In the genomic region with DNA sequence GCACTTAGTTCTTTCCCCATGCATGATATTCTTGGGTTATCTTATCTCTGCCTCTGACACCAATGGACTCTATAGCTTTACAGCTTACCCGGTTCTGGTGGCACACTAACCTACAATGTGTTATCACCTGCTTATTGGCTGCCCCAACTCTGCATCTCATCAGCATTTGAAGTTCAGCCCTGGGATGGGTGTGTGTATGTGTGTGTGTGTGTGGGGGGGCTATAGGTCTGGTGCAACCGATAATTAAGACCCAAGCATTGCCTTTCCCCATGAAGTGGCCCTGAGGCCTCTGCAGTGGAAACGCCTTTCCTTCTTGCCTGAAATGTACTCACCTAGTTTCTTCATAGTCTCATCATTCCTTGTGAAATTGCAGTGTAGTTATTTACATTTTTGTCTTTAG, we compare ENCODE assay signal across 26 mouse cellular contexts. TPM values are rescaled to one million over a fixed set of nuclear protein-coding genes. Genes with fewer than 3 reads are reported as not detected.
DNase-seq lines count a peak whose midpoint lies in the region; ATAC-seq lines count a peak whose summit lies in the region.
"Had no signal": no experiment of that assay in that cellular context is flagged by ENCODE, and none has a peak within 500 bp of the region (broad histone marks: within the 10 kb centered on the region; RNA-seq: fewer than 3 reads in every experiment).

No protein-coding gene starts in this region.

- DNase-seq in MEL-GATA-1-ER (ENCODE audit: extremely low read depth, low read depth), result peak; percentile 44
- peak; percentile 62 for DNase-seq in liver, embryonic 13.5 days
- no peak for DNase-seq in frontal cortex, postnatal 10 days (ENCODE audit: low spot score in 2 of 2)
- no peak for DNase-seq in hindbrain, embryonic 10.5 days (ENCODE audit: low spot score)
- DNase-seq in testis, postnatal 10 days (ENCODE audit: low spot score), result no peak
- DNase-seq: adrenal gland, adult 8-10 months; adrenal gland, postnatal 25 days; cerebellum, adult 11-12 months; cerebellum, adult 8-10 months; cerebellum, postnatal 10 days; cerebellum, postnatal 36 days; gastrocnemius, postnatal 10 days; gastrocnemius, postnatal 36 days; heart, adult 2 months; heart, postnatal 14 days; heart, postnatal 4 days had no signal

- no peak for ATAC-seq in erythroblast, adult 5-6 weeks (replicated peaks; ENCODE audit: low FRiP score, poor library complexity, severe bottlenecking)
- peak; percentile 57 for ATAC-seq in liver, embryonic 13.5 days (ENCODE audit: low read depth)
- ATAC-seq in liver, embryonic 16.5 days (ENCODE audit: low read depth), result peak; percentile 37
- ATAC-seq: activated CD4-positive, CD25-positive, alpha-beta regulatory T cell, adult 4 months; forebrain, embryonic 15.5 days had no signal

- 49% methylated on average over 3 of the region's 3 CpGs for WGBS in liver, embryonic 13.5 days (ENCODE audit: insufficient replicate concordance)
- WGBS in liver, embryonic 16.5 days (ENCODE audit: insufficient replicate concordance), result 54% methylated on average over 3 of the region's 3 CpGs
- WGBS in hindbrain, embryonic 10.5 days, result 84% methylated on average over 3 of the region's 3 CpGs

- H3K4me2 ChIP-seq in liver, embryonic 13.5 days, result 0 out of 2 replicates have a peak overlapping the region, but pooled peaks have one; percentile 10
- no peak overlapping the region for H3K4me2 ChIP-seq in liver, embryonic 16.5 days (ENCODE audit: low read depth, low read length)
- H3K4me2 ChIP-seq: forebrain, embryonic 12.5 days; forebrain, embryonic 15.5 days; heart, embryonic 13.5 days; hindbrain, embryonic 12.5 days; hindbrain, embryonic 15.5 days had no signal

- peaks cover 28% of the 10 kb centered on the region for H3K36me3 ChIP-seq in erythroblast, embryonic 14.5 days (ENCODE audit: control insufficient read depth)
- no peaks in the 10 kb centered on the region for H3K36me3 ChIP-seq in liver, embryonic 13.5 days
- H3K36me3 ChIP-seq in liver, embryonic 16.5 days (ENCODE audit: control insufficient read depth, insufficient read depth), result no peaks in the 10 kb centered on the region
- no peaks in the 10 kb centered on the region for H3K36me3 ChIP-seq in hindbrain, embryonic 10.5 days
- H3K36me3 ChIP-seq: forebrain, embryonic 12.5 days; forebrain, embryonic 15.5 days; heart, embryonic 10.5 days; heart, embryonic 13.5 days; hindbrain, embryonic 12.5 days; hindbrain, embryonic 15.5 days had no signal

- H3K9ac ChIP-seq in liver, embryonic 13.5 days, result peak overlapping the region; percentile 43; the same call in 1 of the 2 replicates
- no peak overlapping the region; the same call in 1 of the 2 replicates for H3K9ac ChIP-seq in liver, embryonic 16.5 days (ENCODE audit: low read depth, low read length)
- H3K9ac ChIP-seq: forebrain, embryonic 12.5 days; forebrain, embryonic 15.5 days; heart, embryonic 13.5 days; hindbrain, embryonic 12.5 days; hindbrain, embryonic 15.5 days had no signal

- peak overlapping the region; percentile 40 for H3K4me3 ChIP-seq in erythroblast, embryonic 14.5 days (replicated peaks)
- H3K4me3 ChIP-seq in liver, embryonic 13.5 days (replicated peaks), result no peak overlapping the region
- H3K4me3 ChIP-seq in liver, embryonic 16.5 days (ENCODE audit: low read depth, low read length), result no peak overlapping the region
- H3K4me3 ChIP-seq in hindbrain, embryonic 10.5 days, result no peak overlapping the region
- H3K4me3 ChIP-seq: forebrain, embryonic 12.5 days; forebrain, embryonic 15.5 days; heart, adult 2 months; heart, embryonic 10.5 days; heart, embryonic 13.5 days; hindbrain, embryonic 12.5 days; hindbrain, embryonic 15.5 days had no signal

- H3K27me3 ChIP-seq in erythroblast, embryonic 14.5 days (ENCODE audit: control insufficient read depth), result peaks cover 13% of the 10 kb centered on the region
- peaks cover 15% of the 10 kb centered on the region for H3K27me3 ChIP-seq in liver, embryonic 13.5 days
- peaks cover 3% of the 10 kb centered on the region for H3K27me3 ChIP-seq in liver, embryonic 16.5 days (ENCODE audit: control insufficient read depth, insufficient read depth, low read depth, low read length)
- H3K27me3 ChIP-seq in hindbrain, embryonic 10.5 days (ENCODE audit: insufficient read depth, poor library complexity, severe bottlenecking), result peaks cover 13% of the 10 kb centered on the region
- H3K27me3 ChIP-seq: forebrain, embryonic 15.5 days; heart, embryonic 13.5 days had no signal

- H3K9me3 ChIP-seq in erythroblast, embryonic 14.5 days (ENCODE audit: control insufficient read depth, low read length), result peaks cover 2% of the 10 kb centered on the region; the same call in 1 of the 2 replicates
- no peaks in the 10 kb centered on the region for H3K9me3 ChIP-seq in liver, embryonic 13.5 days (replicated peaks)
- no peaks in the 10 kb centered on the region for H3K9me3 ChIP-seq in liver, embryonic 16.5 days (replicated peaks; ENCODE audit: control insufficient read depth, low read length)
- H3K9me3 ChIP-seq in hindbrain, embryonic 10.5 days, result no peaks in the 10 kb centered on the region
- H3K9me3 ChIP-seq: forebrain, embryonic 12.5 days; forebrain, embryonic 15.5 days; heart, embryonic 10.5 days; heart, embryonic 13.5 days; hindbrain, embryonic 12.5 days; hindbrain, embryonic 15.5 days had no signal

- peaks cover 88% of the 10 kb centered on the region for H3K4me1 ChIP-seq in erythroblast, embryonic 14.5 days (ENCODE audit: control insufficient read depth)
- H3K4me1 ChIP-seq in liver, embryonic 13.5 days (replicated peaks), result peaks cover 51% of the 10 kb centered on the region
- H3K4me1 ChIP-seq in liver, embryonic 16.5 days (ENCODE audit: control insufficient read depth, low read depth, low read length), result peaks cover 28% of the 10 kb centered on the region
- no peaks in the 10 kb centered on the region for H3K4me1 ChIP-seq in hindbrain, embryonic 10.5 days (replicated peaks)
- H3K4me1 ChIP-seq: forebrain, embryonic 12.5 days; forebrain, embryonic 15.5 days; hindbrain, embryonic 12.5 days; hindbrain, embryonic 15.5 days had no signal

- H3K27ac ChIP-seq in liver, embryonic 13.5 days, result peak overlapping the region; percentile 69
- no peak overlapping the region for H3K27ac ChIP-seq in liver, embryonic 16.5 days (ENCODE audit: low read length)
- no peak overlapping the region for H3K27ac ChIP-seq in hindbrain, embryonic 10.5 days
- H3K27ac ChIP-seq: forebrain, embryonic 12.5 days; forebrain, embryonic 15.5 days; heart, adult 2 months; heart, embryonic 10.5 days; heart, embryonic 13.5 days; hindbrain, embryonic 12.5 days; hindbrain, embryonic 15.5 days had no signal

RNA-seq across cellular contexts. Expression of a gene that starts 6.5 kb away (rescaled TPM):
- 0.05 TPM in 1 of 2 replicates, not detected in the other for polyA plus RNA-seq in erythroblast, embryonic 14.5 days (2012)
- 2.5 and 6.7 TPM in 2 replicates for total RNA-seq in erythroblast, adult 5-6 weeks (2015; ENCODE audit: low replicate concordance)
- 3.1 and 4.9 TPM in 2 replicates for total RNA-seq in erythroblast, adult 5-6 weeks (2017; ENCODE audit: low replicate concordance)
- polyA plus RNA-seq in liver, embryonic 13.5 days (2015; fragmentation: Nextera tagmentation; extraction: Ambion mirVana), result 0.93 and 0.98 TPM in 2 replicates
- polyA plus RNA-seq in liver, embryonic 16.5 days (2015; fragmentation: Nextera tagmentation; extraction: Ambion mirVana), result 2.4 and 2.5 TPM in 2 replicates
- polyA plus RNA-seq in hindbrain, embryonic 10.5 days (2016; fragmentation: Nextera tagmentation; extraction: Ambion mirVana), result 0.46 and 0.82 TPM in 2 replicates

RNA-seq across cellular contexts. Expression of a gene that starts 10.0 kb away (rescaled TPM):
- 325 and 343 TPM in 2 replicates for polyA plus RNA-seq in erythroblast, embryonic 14.5 days (2012)
- 233 and 276 TPM in 2 replicates for total RNA-seq in erythroblast, adult 5-6 weeks (2015; ENCODE audit: low replicate concordance)
- 413 and 451 TPM in 2 replicates for total RNA-seq in erythroblast, adult 5-6 weeks (2017; ENCODE audit: low replicate concordance)
- 493 and 566 TPM in 2 replicates for polyA plus RNA-seq in liver, embryonic 13.5 days (2015; fragmentation: Nextera tagmentation; extraction: Ambion mirVana)
- polyA plus RNA-seq in liver, embryonic 16.5 days (2015; fragmentation: Nextera tagmentation; extraction: Ambion mirVana), result 294 and 338 TPM in 2 replicates
- 222 and 348 TPM in 2 replicates for polyA plus RNA-seq in hindbrain, embryonic 10.5 days (2016; fragmentation: Nextera tagmentation; extraction: Ambion mirVana)

Comparison
In these comparisons a context has a peak if more than half of its experiments do, and no peak if none do; other contexts are left out.
1. DNase-seq: peak in MEL-GATA-1-ER (single experiment) and liver, embryonic 13.5 days (single experiment); none in frontal cortex, postnatal 10 days (0 of 2), hindbrain, embryonic 10.5 days (single experiment) and testis, postnatal 10 days (single experiment).